Comparison of ENCODE assay signal across 8 mouse cellular contexts in the genomic region with DNA sequence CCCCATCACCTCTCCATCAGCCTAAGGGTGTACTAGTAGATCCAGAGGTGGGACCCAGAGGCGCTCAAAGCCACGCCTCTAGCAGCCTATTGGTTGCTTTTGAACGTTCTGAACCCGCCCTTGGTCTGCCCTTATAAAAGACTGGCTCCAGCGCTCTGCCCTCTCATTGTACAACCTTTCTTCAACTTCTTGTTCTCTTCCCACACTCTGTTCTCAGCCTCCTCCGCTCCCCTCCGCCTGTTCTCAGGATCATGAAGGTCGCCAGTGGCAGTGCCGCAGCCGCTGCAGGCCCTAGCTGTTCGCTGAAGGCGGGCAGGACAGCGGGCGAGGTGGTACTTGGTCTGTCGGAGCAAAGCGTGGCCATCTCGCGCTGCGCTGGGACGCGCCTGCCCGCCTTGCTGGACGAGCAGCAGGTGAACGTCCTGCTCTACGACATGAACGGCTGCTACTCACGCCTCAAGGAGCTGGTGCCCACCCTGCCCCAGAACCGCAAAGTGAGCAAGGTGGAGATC. TPM values are rescaled to one million over a fixed set of nuclear protein-coding genes. Genes with fewer than 3 reads are reported as not detected.
DNase-seq lines count a peak whose midpoint lies in the region; ATAC-seq and TF ChIP-seq lines count a peak whose summit lies in the region.

Gene Id1, plus strand, starts transcription at position 162 of the 512 bp plus-strand sequence.

- peak; percentile 59 for ATAC-seq in Patski
- ATAC-seq in hindbrain, embryonic 13.5 days (ENCODE audit: low FRiP score) = peak; percentile 60

- peak within 1 kb of the TSS; percentile 79 for H3K9ac ChIP-seq in hindbrain, embryonic 13.5 days

- peak within 1 kb of the TSS; percentile 91 for H3K4me2 ChIP-seq in hindbrain, embryonic 13.5 days

- CTCF ChIA-PET in Patski (lab: Charles Lee) = interaction anchor here (2.5 kb wide), 1 partner anchor 39 kb away, joined by 14 read pairs; no protein-coding TSS in a partner anchor

- H3K4me1 ChIP-seq in hindbrain, embryonic 13.5 days (replicated peaks) = peaks cover 63% of the 10 kb centered on the region

- WGBS in hindbrain, embryonic 13.5 days = under 1% methylated on average over 28 of the region's 28 CpGs

- POLR2A ChIA-PET in Patski (lab: Charles Lee) = interaction anchor here (0.6 to 1.1 kb wide), 8 partner anchors 18 to 93 kb away, joined by 3 to 4 read pairs (median 3); no protein-coding TSS in a partner anchor

- H3K4me3 ChIP-seq in hindbrain, embryonic 13.5 days = peak within 1 kb of the TSS; percentile 58

- H3K36me3 ChIP-seq in hindbrain, embryonic 13.5 days = no peaks in the 10 kb centered on the region

- H3K27me3 ChIP-seq in Patski = no peaks in the 10 kb centered on the region
- no peaks in the 10 kb centered on the region for H3K27me3 ChIP-seq in hindbrain, embryonic 13.5 days

- H3K9me3 ChIP-seq in hindbrain, embryonic 13.5 days = no peaks in the 10 kb centered on the region

- H3K27ac ChIP-seq in hindbrain, embryonic 13.5 days = peak within 1 kb of the TSS; percentile 85

- TF ChIP-seq CTCF in Patski (IDR thresholded peaks at IDR 0.05) = no peak

- in situ Hi-C loops in Patski (cut with MboI; ENCODE audit: low pct_unique_long_range_greater_than_20kb) = loop anchor here (5.0 kb wide), 1 partner anchor 171 kb away; no protein-coding TSS in a partner anchor

- DNase-seq in Patski (ENCODE audit: low read depth, low spot score) = no peak
- peak; percentile 59 to 60 for DNase-seq in cerebellum, postnatal 25 days
- DNase-seq in frontal cortex, postnatal 25 days (ENCODE audit: low spot score in 2 of 2) = peak; percentile 49 to 62
- DNase-seq in layer of hippocampus, postnatal 36 days = peak; percentile 52 to 54
- peak; percentile 97 for DNase-seq in lung, postnatal 36 days
- peak; percentile 55 for DNase-seq in right cerebral cortex, adult 18-20 months
- peak; percentile 89 for DNase-seq in urinary bladder, adult 2 months (ENCODE audit: low spot score)

RNA-seq across cellular contexts. Expression of gene Id1, which starts in this region (rescaled TPM):
- 117 TPM for polyA plus RNA-seq in Patski (2021)
- 68.7 and 87.0 TPM in 2 replicates for polyA plus RNA-seq in hindbrain, embryonic 13.5 days (2015; fragmentation: Nextera tagmentation; extraction: Ambion mirVana)
- 10 to 100 TPM; 15.3 to 19.8 TPM for total RNA-seq in layer of hippocampus, postnatal 36 days (2021)
- 416 and 633 TPM in 2 replicates for polyA plus RNA-seq in urinary bladder, adult 2 months (2012; rRNA removed)
